Mouse (Mus musculus) bone marrow macrophage, adult 2 months (primary cell): ENCODE results near the gene Gm14459. TPM values are rescaled to one million over a fixed set of nuclear protein-coding genes. Genes with fewer than 3 reads are reported as not detected.
"Not testable (repeated sequence)": the region's sequence is repeated elsewhere in the genome, so short reads cannot be mapped to it uniquely, and the experiment has no call there.

Experiments used
- H3K27ac ChIP-seq: 2 replicates; pipeline ENCODE4 v1.5.1; 2012; ENCODE audit warnings: low read depth, low read length; ENCODE audit not compliant: insufficient read depth
- H3K4me1 ChIP-seq: 2 replicates; pipeline ENCODE4 v1.6.1; 2012; ENCODE audit warnings: low read length; ENCODE audit not compliant: control insufficient read depth, insufficient read depth
- H3K4me3 ChIP-seq: 2 replicates; pipeline ENCODE4 v1.5.1; 2012; ENCODE audit warnings: mild to moderate bottlenecking, low read length, moderate library complexity; ENCODE audit not compliant: insufficient read depth
- CTCF ChIP-seq: IDR thresholded peaks from 2 replicates; pipeline ENCODE4 v1.5.1; 2012; ENCODE audit warnings: low read depth, mild to moderate bottlenecking, low read length, moderate library complexity
- POLR2A ChIP-seq: IDR thresholded peaks from 2 replicates; pipeline ENCODE4 v1.6.1; 2012; ENCODE audit warnings: mild to moderate bottlenecking, low read depth, low read length, borderline replicate concordance
- polyA plus RNA-seq: library from polyadenylated mRNA; stranded (reverse); fragments of >200 nt; gene quantifications from 2 replicates; pipeline ENCODE4 v1.2.4, GENCODE M21; 2012; ENCODE audit not compliant: missing spikeins, insufficient read depth, insufficient read length

Gm14459 gene
- not detected in 2 replicates for polyA plus RNA-seq

- TF ChIP-seq CTCF (no peak), POLR2A (no peak)
- Histone ChIP-seq H3K27ac (no peak within 1 kb of the TSS), H3K4me1 (no peaks in the 10 kb centered on the region), H3K4me3 (no peak within 1 kb of the TSS)
Observed at GRCm38 (mm10) chrX:8524854-8525253, at the start of gene Gm14459. Gene Gm14459, minus strand, starts transcription at chrX:8524954.

GRCm38 (mm10) chrX:8548155-8548554, 23.4 kb upstream of the Gm14459 start, which contains the start of gene Ssxb6:
Gene Ssxb6, minus strand, starts transcription at chrX:8548255.
- not testable (repeated sequence) for H3K27ac ChIP-seq, H3K4me3 ChIP-seq, H3K4me1 ChIP-seq

Other genes with a start within 250 kb of the Gm14459 start
- not detected in 2 replicates for gene Ssxb10, start 197.5 kb downstream of the Gm14459 start, polyA plus RNA-seq
- gene Ssxb9, start 158.0 kb downstream of the Gm14459 start, polyA plus RNA-seq, result not detected in 2 replicates
- not detected in 2 replicates for gene Ssxb1, start 111.6 kb downstream of the Gm14459 start, polyA plus RNA-seq
- not detected in 2 replicates for gene Ssxb2, start 63.2 kb downstream of the Gm14459 start, polyA plus RNA-seq
- not detected in 2 replicates for gene Ssxb6, start 23.3 kb upstream of the Gm14459 start, polyA plus RNA-seq
- not detected in 2 replicates for gene Ssxb3, start 66.9 kb upstream of the Gm14459 start, polyA plus RNA-seq
- gene Ssxb8, start 165.9 kb upstream of the Gm14459 start, polyA plus RNA-seq, result not detected in 2 replicates
- not detected in 2 replicates for gene Ssx9, start 223.5 kb upstream of the Gm14459 start, polyA plus RNA-seq